Mouse (Mus musculus) spleen, adult 12 weeks (tissue): ENCODE data around the gene Atl1.

Experiments
- DNase-seq: peaks from one replicate; pipeline ENCODE4 v3.0.0; 2022; ENCODE audit warnings: low spot score

Atl1 gene

GRCm38 (mm10) chr12:69941655-69942329 lies 49.4 kb downstream of the Atl1 start:
- DNase-seq: no peak

GRCm38 (mm10) chr12:69945861-69946260 lies 53.4 kb downstream of the Atl1 start:
- DNase-seq: no peak

GRCm38 (mm10) chr12:69947502-69947901 lies 55.1 kb downstream of the Atl1 start:
- no peak for DNase-seq

- no peak for DNase-seq
Observed at GRCm38 (mm10) chr12:69957378-69957777, 65.0 kb downstream of the Atl1 start.

GRCm38 (mm10) chr12:69962468-69962867 lies 70.1 kb downstream of the Atl1 start:
- peak; percentile 47 for DNase-seq

- DNase-seq: no peak
Observed at GRCm38 (mm10) chr12:69963141-69963540, 70.7 kb downstream of the Atl1 start.

- DNase-seq: no peak
Observed at GRCm38 (mm10) chr12:69965644-69966043, 73.2 kb downstream of the Atl1 start.

GRCm38 (mm10) chr12:69966071-69966470 lies 73.7 kb downstream of the Atl1 start:
- no peak for DNase-seq

GRCm38 (mm10) chr12:69967112-69967511 lies 74.7 kb downstream of the Atl1 start:
- DNase-seq: no peak

- no peak for DNase-seq
Observed at GRCm38 (mm10) chr12:69968154-69968553, 75.7 kb downstream of the Atl1 start.

GRCm38 (mm10) chr12:69973666-69974065 lies 81.3 kb downstream of the Atl1 start:
- DNase-seq: no peak

- DNase-seq: no peak
Observed at GRCm38 (mm10) chr12:69976688-69977087, 84.3 kb downstream of the Atl1 start.

GRCm38 (mm10) chr12:69977376-69977998 lies 85.1 kb downstream of the Atl1 start:
- no peak for DNase-seq

- no peak for DNase-seq
Observed at GRCm38 (mm10) chr12:69982874-69983273, 90.5 kb downstream of the Atl1 start.

GRCm38 (mm10) chr12:69985546-69985945 lies 93.1 kb downstream of the Atl1 start:
- no peak for DNase-seq

GRCm38 (mm10) chr12:69986241-69986762 lies 93.9 kb downstream of the Atl1 start:
- DNase-seq: no peak

GRCm38 (mm10) chr12:69986786-69987497 lies 94.5 kb downstream of the Atl1 start, which contains the start of gene Sav1:
Sav1 (minus strand) TSS chr12:69987002.
- DNase-seq: peak; percentile 90

GRCm38 (mm10) chr12:69995382-69995781 lies 103.0 kb downstream of the Atl1 start:
- DNase-seq: no peak

GRCm38 (mm10) chr12:69998186-69998983 lies 106.0 kb downstream of the Atl1 start:
- DNase-seq: no peak

GRCm38 (mm10) chr12:70005103-70005502 lies 112.7 kb downstream of the Atl1 start:
- DNase-seq: no peak

- no peak for DNase-seq
Observed at GRCm38 (mm10) chr12:70010356-70010755, 117.9 kb downstream of the Atl1 start.

- no peak for DNase-seq
Observed at GRCm38 (mm10) chr12:70011681-70012080, 119.3 kb downstream of the Atl1 start.
